Mouse (Mus musculus): ENCODE data around the gene Rpl10-ps3. TPM values are rescaled to one million over a fixed set of nuclear protein-coding genes. Genes with fewer than 3 reads are reported as not detected.

Gene Rpl10-ps3
- polyA plus RNA-seq, 1 experiment from 2014 or later: 164 TPM

GRCm38 (mm10) chr9:50360370-50360769, 15.6 kb upstream of the Rpl10-ps3 start:
- H3K9me3 ChIP-seq (ENCODE audit: control insufficient read depth, low read length): no peaks in the 10 kb centered on the region
- H3K27ac ChIP-seq (replicated peaks; ENCODE audit: low read depth, low read length): no peak overlapping the region
- no peak overlapping the region for H3K4me3 ChIP-seq (replicated peaks; ENCODE audit: low read depth, low read length)
- H3K4me2 ChIP-seq (ENCODE audit: low read length): no peak overlapping the region
- no peak overlapping the region for H3K9ac ChIP-seq (replicated peaks; ENCODE audit: low read length)
- H3K4me1 ChIP-seq (ENCODE audit: control insufficient read depth, insufficient read depth, low read length): 0 out of 2 replicates have a peak, but pooled peaks cover 2% of the 10 kb centered on the region
- DNase-seq: no peak
- no peak for ATAC-seq (ENCODE audit: low FRiP score, low TSS enrichment)
- H3K36me3 ChIP-seq (ENCODE audit: control insufficient read depth, insufficient read depth, low read length): no peaks in the 10 kb centered on the region
- 87% methylated on average over 3 of the region's 3 CpGs for WGBS
- no peaks in the 10 kb centered on the region for H3K27me3 ChIP-seq (ENCODE audit: control insufficient read depth, insufficient read depth, low read length)

GRCm38 (mm10) chr9:50357331-50357730, 12.6 kb upstream of the Rpl10-ps3 start:
- WGBS: 63% methylated on average over 3 of the region's 3 CpGs
- Histone ChIP-seq H3K9ac (replicated peaks; ENCODE audit: low read length) (no peak overlapping the region), H3K27ac (replicated peaks; ENCODE audit: low read depth, low read length) (no peak overlapping the region), H3K9me3 (ENCODE audit: control insufficient read depth, low read length) (no peaks in the 10 kb centered on the region), H3K27me3 (ENCODE audit: control insufficient read depth, insufficient read depth, low read length) (no peaks in the 10 kb centered on the region), H3K36me3 (ENCODE audit: control insufficient read depth, insufficient read depth, low read length) (no peaks in the 10 kb centered on the region), H3K4me2 (ENCODE audit: low read length) (no peak overlapping the region), H3K4me3 (replicated peaks; ENCODE audit: low read depth, low read length) (no peak overlapping the region), H3K4me1 (ENCODE audit: control insufficient read depth, insufficient read depth, low read length) (no peaks in the 10 kb centered on the region)
- ATAC-seq (ENCODE audit: low FRiP score, low TSS enrichment) (no peak), DNase-seq (no peak)

GRCm38 (mm10) chr9:50351746-50352145, 7.0 kb upstream of the Rpl10-ps3 start:
- no peaks in the 10 kb centered on the region for H3K36me3 ChIP-seq (ENCODE audit: control insufficient read depth, insufficient read depth, low read length)
- DNase-seq (no peak), ATAC-seq (ENCODE audit: low FRiP score, low TSS enrichment) (no peak)
- 86% methylated on average over 4 of the region's 4 CpGs for WGBS
- H3K4me1 ChIP-seq (ENCODE audit: control insufficient read depth, insufficient read depth, low read length): no peaks in the 10 kb centered on the region
- no peaks in the 10 kb centered on the region for H3K27me3 ChIP-seq (ENCODE audit: control insufficient read depth, insufficient read depth, low read length)
- H3K9me3 ChIP-seq (ENCODE audit: control insufficient read depth, low read length): no peaks in the 10 kb centered on the region
- H3K27ac ChIP-seq (replicated peaks; ENCODE audit: low read depth, low read length): no peak overlapping the region
- H3K4me3 ChIP-seq (replicated peaks; ENCODE audit: low read depth, low read length): no peak overlapping the region
- no peak overlapping the region for H3K9ac ChIP-seq (replicated peaks; ENCODE audit: low read length)
- H3K4me2 ChIP-seq (ENCODE audit: low read length): no peak overlapping the region

GRCm38 (mm10) chr9:50350571-50350970, 5.8 kb upstream of the Rpl10-ps3 start:
- no peak overlapping the region for H3K27ac ChIP-seq (replicated peaks; ENCODE audit: low read depth, low read length)
- no peak overlapping the region for H3K4me2 ChIP-seq (ENCODE audit: low read length)
- no peak overlapping the region for H3K9ac ChIP-seq (replicated peaks; ENCODE audit: low read length)
- no peak for ATAC-seq (ENCODE audit: low FRiP score, low TSS enrichment)
- 76% methylated on average over 1 of the region's 1 CpGs for WGBS
- H3K36me3 ChIP-seq (ENCODE audit: control insufficient read depth, insufficient read depth, low read length): no peaks in the 10 kb centered on the region
- no peaks in the 10 kb centered on the region for H3K9me3 ChIP-seq (ENCODE audit: control insufficient read depth, low read length)
- no peaks in the 10 kb centered on the region for H3K4me1 ChIP-seq (ENCODE audit: control insufficient read depth, insufficient read depth, low read length)
- H3K4me3 ChIP-seq (replicated peaks; ENCODE audit: low read depth, low read length): no peak overlapping the region
- DNase-seq: no peak
- no peaks in the 10 kb centered on the region for H3K27me3 ChIP-seq (ENCODE audit: control insufficient read depth, insufficient read depth, low read length)

- Histone ChIP-seq H3K4me2 (ENCODE audit: low read length) (no peak overlapping the region), H3K27ac (replicated peaks; ENCODE audit: low read depth, low read length) (no peak overlapping the region), H3K9me3 (ENCODE audit: control insufficient read depth, low read length) (no peaks in the 10 kb centered on the region), H3K4me3 (replicated peaks; ENCODE audit: low read depth, low read length) (no peak overlapping the region), H3K27me3 (ENCODE audit: control insufficient read depth, insufficient read depth, low read length) (no peaks in the 10 kb centered on the region), H3K9ac (replicated peaks; ENCODE audit: low read length) (no peak overlapping the region), H3K4me1 (ENCODE audit: control insufficient read depth, insufficient read depth, low read length) (no peaks in the 10 kb centered on the region), H3K36me3 (ENCODE audit: control insufficient read depth, insufficient read depth, low read length) (no peaks in the 10 kb centered on the region)
- WGBS: 87% methylated on average over 3 of the region's 3 CpGs
- DNase-seq (no peak), ATAC-seq (ENCODE audit: low FRiP score, low TSS enrichment) (no peak)
Observed at GRCm38 (mm10) chr9:50349156-50349555, 4.4 kb upstream of the Rpl10-ps3 start.

GRCm38 (mm10) chr9:50348256-50348655, 3.5 kb upstream of the Rpl10-ps3 start:
- 80% methylated on average over 10 of the region's 10 CpGs for WGBS
- no peak overlapping the region for H3K4me2 ChIP-seq (ENCODE audit: low read length)
- ATAC-seq (ENCODE audit: low FRiP score, low TSS enrichment): no peak

GRCm38 (mm10) chr9:50335539-50336325, 9.0 kb downstream of the Rpl10-ps3 start:
- no peaks in the 10 kb centered on the region for H3K36me3 ChIP-seq (ENCODE audit: control insufficient read depth, insufficient read depth, low read length)
- H3K9me3 ChIP-seq (ENCODE audit: control insufficient read depth, low read length): no peaks in the 10 kb centered on the region
- 88% methylated on average over 7 of the region's 7 CpGs for WGBS
- H3K4me3 ChIP-seq (replicated peaks; ENCODE audit: low read depth, low read length): no peak overlapping the region
- no peak overlapping the region for H3K27ac ChIP-seq (replicated peaks; ENCODE audit: low read depth, low read length)
- no peaks in the 10 kb centered on the region for H3K4me1 ChIP-seq (ENCODE audit: control insufficient read depth, insufficient read depth, low read length)
- DNase-seq: no peak
- no peak overlapping the region for H3K9ac ChIP-seq (replicated peaks; ENCODE audit: low read length)
- H3K27me3 ChIP-seq (ENCODE audit: control insufficient read depth, insufficient read depth, low read length): no peaks in the 10 kb centered on the region
- H3K4me2 ChIP-seq (ENCODE audit: low read length): no peak overlapping the region
- ATAC-seq (ENCODE audit: low FRiP score, low TSS enrichment): no peak

More at GRCm38 (mm10) chr9:50348256-50348655, 3.5 kb upstream of the Rpl10-ps3 start:
- Histone ChIP-seq H3K9me3 (ENCODE audit: control insufficient read depth, low read length) (no peaks in the 10 kb centered on the region), H3K27ac (replicated peaks; ENCODE audit: low read depth, low read length) (no peak overlapping the region), H3K27me3 (ENCODE audit: control insufficient read depth, insufficient read depth, low read length) (no peaks in the 10 kb centered on the region), H3K9ac (replicated peaks; ENCODE audit: low read length) (no peak overlapping the region), H3K4me1 (ENCODE audit: control insufficient read depth, insufficient read depth, low read length) (no peaks in the 10 kb centered on the region), H3K36me3 (ENCODE audit: control insufficient read depth, insufficient read depth, low read length) (no peaks in the 10 kb centered on the region), H3K4me3 (replicated peaks; ENCODE audit: low read depth, low read length) (no peak overlapping the region)
- no peak for DNase-seq

- WGBS: 40% methylated on average over 6 of the region's 6 CpGs
- Histone ChIP-seq H3K27me3 (ENCODE audit: control insufficient read depth, insufficient read depth, low read length) (no peaks in the 10 kb centered on the region), H3K4me3 (replicated peaks; ENCODE audit: low read depth, low read length) (no peak overlapping the region), H3K36me3 (ENCODE audit: control insufficient read depth, insufficient read depth, low read length) (no peaks in the 10 kb centered on the region), H3K27ac (replicated peaks; ENCODE audit: low read depth, low read length) (no peak overlapping the region), H3K4me1 (ENCODE audit: control insufficient read depth, insufficient read depth, low read length) (no peaks in the 10 kb centered on the region), H3K9me3 (ENCODE audit: control insufficient read depth, low read length) (no peaks in the 10 kb centered on the region), H3K9ac (replicated peaks; ENCODE audit: low read length) (no peak overlapping the region), H3K4me2 (ENCODE audit: low read length) (0 out of 2 replicates have a peak overlapping the region, but pooled peaks have one; percentile 15)
- ATAC-seq (ENCODE audit: low FRiP score, low TSS enrichment): no peak
- peak; percentile 84 for DNase-seq
Observed at GRCm38 (mm10) chr9:50333413-50333812, 11.4 kb downstream of the Rpl10-ps3 start.
